Mouse (Mus musculus): Measurements from ENCODE around the gene Hist1h1c. TPM values are rescaled to one million over a fixed set of nuclear protein-coding genes. Genes with fewer than 3 reads are reported as not detected.
"Not testable (repeated sequence)": the region's sequence is repeated elsewhere in the genome, so short reads cannot be mapped to it uniquely, and the experiment has no call there.

Gene Hist1h1c
- polyA plus RNA-seq, 1 experiment: 25.5 TPM

DNA sequence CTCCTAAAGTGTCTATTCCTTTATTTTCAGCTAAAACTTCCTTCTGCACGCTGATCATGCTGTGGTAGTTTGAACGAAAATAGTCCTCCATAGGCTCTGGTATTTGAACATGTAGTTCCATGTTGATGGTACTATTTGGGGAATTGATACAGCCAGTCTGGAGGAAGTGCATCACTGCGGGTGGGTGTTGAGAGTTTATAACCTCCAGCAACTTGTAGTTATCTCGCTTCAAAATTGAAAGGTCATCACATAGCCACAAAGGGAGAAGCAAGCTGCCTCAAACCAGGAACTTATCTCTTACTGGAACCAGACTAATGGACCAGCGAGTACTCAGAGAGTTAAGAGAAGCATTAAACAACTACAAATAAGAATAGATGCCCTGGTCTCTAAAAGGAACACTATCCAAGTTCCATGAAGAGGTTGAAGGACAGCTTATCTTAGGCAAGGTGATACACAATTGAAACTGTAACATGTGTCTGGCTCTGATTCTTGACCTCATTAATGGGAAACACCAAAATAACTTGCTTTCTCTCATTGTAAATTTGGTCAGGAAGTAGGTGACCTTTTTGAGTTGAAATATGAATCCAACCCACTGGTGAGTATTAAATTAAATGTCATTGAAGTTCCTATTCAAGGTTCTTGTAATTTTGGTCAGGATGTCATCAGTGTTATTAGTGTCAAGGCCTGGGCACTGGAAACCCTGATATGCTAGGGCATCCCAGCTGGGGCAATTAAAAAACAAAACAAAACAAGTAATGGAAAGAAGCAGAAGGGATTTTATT lies 22.2 kb upstream of the Hist1h1c start:
- Histone ChIP-seq H3K36me3 (ENCODE audit: control insufficient read depth, insufficient read depth, low read length) (no peaks in the 10 kb centered on the region), H3K27me3 (ENCODE audit: control insufficient read depth, insufficient read depth, low read length) (no peaks in the 10 kb centered on the region), H3K27ac (ENCODE audit: insufficient read depth, low read length) (peak overlapping the region; percentile 70; the same call in 1 of the 2 replicates), H3K4me3 (ENCODE audit: extremely low read depth, insufficient read depth, insufficient read length) (no peak overlapping the region), H3K4me1 (ENCODE audit: control insufficient read depth, insufficient read depth, insufficient read length) (peaks cover 4% of the 10 kb centered on the region; the same call in 1 of the 2 replicates)
- TF ChIP-seq CTCF (IDR thresholded peaks at IDR 0.05; ENCODE audit: extremely low read depth, insufficient read depth, insufficient read length, insufficient replicate concordance) (no peak), POLR2A (IDR thresholded peaks at IDR 0.05; ENCODE audit: low read depth, low read length) (no peak)
- no peak for DNase-seq (ENCODE audit: low read depth in 1 of 2, low spot score in 2 of 2)
- 58% methylated on average over 5 of the region's 5 CpGs for WGBS

GRCm38 (mm10) chr13:23717176-23717575 lies 21.4 kb upstream of the Hist1h1c start:
- peaks cover 1% of the 10 kb centered on the region; the same call in 1 of the 2 replicates for H3K4me1 ChIP-seq (ENCODE audit: control insufficient read depth, insufficient read depth, insufficient read length)
- H3K36me3 ChIP-seq (ENCODE audit: control insufficient read depth, insufficient read depth, low read length): no peaks in the 10 kb centered on the region
- WGBS: 72% methylated on average over 11 of the region's 11 CpGs
- H3K27ac ChIP-seq (ENCODE audit: insufficient read depth, low read length): peak overlapping the region; percentile 70
- DNase-seq (ENCODE audit: low read depth in 1 of 2, low spot score in 2 of 2): no peak
- TF ChIP-seq POLR2A (IDR thresholded peaks at IDR 0.05; ENCODE audit: low read depth, low read length): no peak
- no peak for TF ChIP-seq CTCF (IDR thresholded peaks at IDR 0.05; ENCODE audit: extremely low read depth, insufficient read depth, insufficient read length, insufficient replicate concordance)
- H3K27me3 ChIP-seq (ENCODE audit: control insufficient read depth, insufficient read depth, low read length): no peaks in the 10 kb centered on the region
- H3K4me3 ChIP-seq (ENCODE audit: extremely low read depth, insufficient read depth, insufficient read length): no peak overlapping the region

DNA sequence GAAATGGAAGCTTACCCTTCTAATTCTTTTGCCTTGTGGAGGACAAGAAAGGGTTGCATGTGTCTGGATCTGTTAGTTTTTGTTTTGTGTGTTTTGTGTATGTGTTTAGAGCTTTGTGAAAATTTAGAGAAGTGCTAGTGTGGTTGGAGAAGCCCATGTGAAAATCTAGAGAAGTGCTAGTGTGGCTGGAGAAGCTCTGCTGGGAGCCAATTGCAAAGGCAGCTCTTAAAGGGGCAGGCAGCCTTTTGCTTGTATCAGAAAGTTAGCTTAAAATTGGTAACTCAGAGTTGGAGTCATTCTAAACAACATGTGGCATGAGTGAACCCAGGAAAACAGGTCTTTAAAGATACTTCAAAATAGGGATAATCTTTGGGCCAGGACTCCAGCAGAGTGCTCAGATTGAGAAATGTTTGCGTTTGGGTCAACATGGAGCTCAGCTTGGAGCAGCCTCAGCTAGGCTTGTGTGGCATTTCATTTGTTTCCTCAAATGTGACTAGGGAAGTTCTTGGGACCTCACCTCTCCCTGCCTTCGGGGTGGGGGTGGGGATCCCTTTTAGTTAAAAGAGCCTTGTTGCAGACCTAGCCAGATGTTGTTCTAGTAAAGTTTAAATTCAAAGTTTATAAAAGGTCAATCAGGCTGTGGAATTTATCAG lies 20.9 kb upstream of the Hist1h1c start:
- DNase-seq (ENCODE audit: low read depth in 1 of 2, low spot score in 2 of 2); H3K4me1 ChIP-seq (ENCODE audit: control insufficient read depth, insufficient read depth, insufficient read length); H3K4me3 ChIP-seq (ENCODE audit: extremely low read depth, insufficient read depth, insufficient read length); H3K36me3 ChIP-seq (ENCODE audit: control insufficient read depth, insufficient read depth, low read length); H3K27me3 ChIP-seq (ENCODE audit: control insufficient read depth, insufficient read depth, low read length): not testable (repeated sequence)
- WGBS: 45% methylated on average over 2 of the region's 2 CpGs
- H3K27ac ChIP-seq (ENCODE audit: insufficient read depth, low read length): peak overlapping the region; percentile 70

- H3K27ac ChIP-seq (ENCODE audit: insufficient read depth, low read length): no peak overlapping the region
- no peak for DNase-seq (ENCODE audit: low read depth in 1 of 2, low spot score in 2 of 2)
- WGBS: 87% methylated on average over 4 of the region's 4 CpGs
- no peak for TF ChIP-seq CTCF (IDR thresholded peaks at IDR 0.05; ENCODE audit: extremely low read depth, insufficient read depth, insufficient read length, insufficient replicate concordance)
- no peak for TF ChIP-seq POLR2A (IDR thresholded peaks at IDR 0.05; ENCODE audit: low read depth, low read length)
- H3K4me3 ChIP-seq (ENCODE audit: extremely low read depth, insufficient read depth, insufficient read length): no peak overlapping the region
- H3K4me1 ChIP-seq (ENCODE audit: control insufficient read depth, insufficient read depth, insufficient read length): no peaks in the 10 kb centered on the region; the same call in 1 of the 2 replicates
- no peaks in the 10 kb centered on the region for H3K36me3 ChIP-seq (ENCODE audit: control insufficient read depth, insufficient read depth, low read length)
- no peaks in the 10 kb centered on the region for H3K27me3 ChIP-seq (ENCODE audit: control insufficient read depth, insufficient read depth, low read length)
Observed at GRCm38 (mm10) chr13:23724239-23724638, 14.4 kb upstream of the Hist1h1c start.

DNA sequence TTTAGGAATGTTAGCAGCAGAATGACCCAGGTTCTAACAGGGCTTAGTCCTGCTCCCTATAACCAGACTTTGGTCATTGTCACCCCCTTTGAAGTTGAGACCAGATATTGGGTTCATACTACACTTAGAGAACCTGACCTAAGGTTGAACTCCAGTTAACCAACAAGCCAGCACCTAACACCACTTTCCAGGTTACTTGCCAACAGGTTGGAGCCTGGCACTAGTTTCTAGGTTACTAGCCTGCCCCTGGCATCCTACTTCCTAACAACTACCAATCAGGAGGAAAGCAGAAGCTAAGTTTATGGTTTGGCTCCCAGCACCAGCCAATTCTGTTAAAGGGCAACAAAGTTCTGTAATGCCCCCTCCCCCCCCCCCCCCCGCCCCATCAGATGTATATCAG lies 13.4 kb upstream of the Hist1h1c start:
- Histone ChIP-seq H3K36me3 (ENCODE audit: control insufficient read depth, insufficient read depth, low read length) (no peaks in the 10 kb centered on the region), H3K4me3 (ENCODE audit: extremely low read depth, insufficient read depth, insufficient read length) (no peak overlapping the region), H3K27ac (ENCODE audit: insufficient read depth, low read length) (no peak overlapping the region), H3K27me3 (ENCODE audit: control insufficient read depth, insufficient read depth, low read length) (no peaks in the 10 kb centered on the region), H3K4me1 (ENCODE audit: control insufficient read depth, insufficient read depth, insufficient read length) (no peaks in the 10 kb centered on the region; the same call in 1 of the 2 replicates)
- TF ChIP-seq POLR2A (IDR thresholded peaks at IDR 0.05; ENCODE audit: low read depth, low read length) (no peak), CTCF (IDR thresholded peaks at IDR 0.05; ENCODE audit: extremely low read depth, insufficient read depth, insufficient read length, insufficient replicate concordance) (no peak)
- DNase-seq (ENCODE audit: low read depth in 1 of 2, low spot score in 2 of 2): no peak
- 56% methylated on average over 1 of the region's 1 CpGs for WGBS

DNA sequence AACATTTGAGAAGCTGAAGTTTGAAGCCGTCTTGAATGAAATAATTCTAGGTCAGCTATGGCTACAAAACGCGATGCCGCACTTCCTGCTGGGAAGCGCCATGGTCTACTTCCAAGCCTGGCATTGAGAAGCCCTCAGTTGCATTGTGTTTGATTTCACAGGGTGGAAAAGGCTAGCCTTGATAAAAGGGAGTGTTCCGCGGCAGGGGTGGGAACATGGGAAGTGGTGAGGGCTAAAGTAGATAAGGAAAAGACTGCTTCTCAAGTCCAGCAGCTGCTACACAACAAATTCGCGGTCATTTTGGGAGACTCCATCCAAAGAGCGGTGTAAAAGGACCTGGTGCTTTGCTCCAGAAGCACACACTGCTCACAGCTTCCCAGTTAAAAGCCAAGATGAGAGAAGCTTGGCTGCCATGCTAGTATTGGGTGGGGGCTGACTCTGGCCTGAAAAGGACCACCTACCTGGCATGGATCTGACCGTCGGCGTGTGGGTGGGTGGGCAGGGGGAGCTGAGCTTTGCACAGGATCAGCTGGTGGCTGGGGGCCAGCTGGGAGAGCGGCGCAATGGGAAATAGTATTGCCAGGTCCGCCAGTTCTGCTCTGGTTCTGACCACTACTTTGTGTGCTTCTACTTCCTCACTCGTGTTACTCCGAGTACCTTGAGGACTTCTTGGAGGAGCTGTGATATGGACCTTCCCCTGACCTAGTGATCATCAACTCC lies 10.0 kb upstream of the Hist1h1c start:
- H3K4me3 ChIP-seq (ENCODE audit: extremely low read depth, insufficient read depth, insufficient read length): no peak overlapping the region
- TF ChIP-seq POLR2A (IDR thresholded peaks at IDR 0.05; ENCODE audit: low read depth, low read length): no peak
- TF ChIP-seq CTCF (IDR thresholded peaks at IDR 0.05; ENCODE audit: extremely low read depth, insufficient read depth, insufficient read length, insufficient replicate concordance): no peak
- no peak for DNase-seq (ENCODE audit: low read depth in 1 of 2, low spot score in 2 of 2)
- H3K36me3 ChIP-seq (ENCODE audit: control insufficient read depth, insufficient read depth, low read length): no peaks in the 10 kb centered on the region
- peak overlapping the region; percentile 56 for H3K27ac ChIP-seq (ENCODE audit: insufficient read depth, low read length)
- no peaks in the 10 kb centered on the region for H3K27me3 ChIP-seq (ENCODE audit: control insufficient read depth, insufficient read depth, low read length)
- no peaks in the 10 kb centered on the region; the same call in 1 of the 2 replicates for H3K4me1 ChIP-seq (ENCODE audit: control insufficient read depth, insufficient read depth, insufficient read length)
- 75% methylated on average over 18 of the region's 18 CpGs for WGBS
